Comparison of ENCODE assay signal across 18 mouse cellular contexts in genomic region chr10:70292014-70292413, GRCm38 (mm10). TPM values are rescaled to one million over a fixed set of nuclear protein-coding genes. Genes with fewer than 3 reads are reported as not detected.
A peak's percentile ranks its signal among the peaks of the same experiment; 100 is the strongest.
DNase-seq lines count a peak whose midpoint lies in the region; ATAC-seq and TF ChIP-seq lines count a peak whose summit lies in the region.
"Had no signal": no experiment of that assay in that cellular context is flagged by ENCODE, and none has a peak within 500 bp of the region (broad histone marks: within the 10 kb centered on the region; RNA-seq: fewer than 3 reads in every experiment).

No protein-coding gene starts in this region.

- no peak overlapping the region for H3K9ac ChIP-seq in hindbrain, embryonic 12.5 days
- H3K9ac ChIP-seq in ES-E14 (ENCODE audit: insufficient read depth, low read depth, low read length, poor library complexity, severe bottlenecking) = no peak overlapping the region
- 0 out of 2 replicates have a peak overlapping the region, but pooled peaks have one; percentile 11 for H3K9ac ChIP-seq in hindbrain, embryonic 14.5 days
- H3K9ac ChIP-seq in midbrain, embryonic 12.5 days (replicated peaks) = no peak overlapping the region
- H3K9ac ChIP-seq: embryonic facial prominence, embryonic 15.5 days; limb, embryonic 13.5 days had no signal

- no peak for ATAC-seq in hindbrain, embryonic 12.5 days (ENCODE audit: low FRiP score)
- ATAC-seq in hindbrain, embryonic 14.5 days (ENCODE audit: low FRiP score) = no peak
- ATAC-seq in midbrain, embryonic 12.5 days (ENCODE audit: low FRiP score, low read depth) = no peak
- ATAC-seq: forebrain, embryonic 16.5 days; intestine, embryonic 16.5 days had no signal

- no peak overlapping the region for H3K4me2 ChIP-seq in hindbrain, embryonic 12.5 days (replicated peaks)
- no peak overlapping the region for H3K4me2 ChIP-seq in hindbrain, embryonic 14.5 days (replicated peaks)
- H3K4me2 ChIP-seq in midbrain, embryonic 12.5 days (replicated peaks) = 0 out of 2 replicates have a peak overlapping the region, but pooled peaks have one; percentile 7
- H3K4me2 ChIP-seq: embryonic facial prominence, embryonic 15.5 days; limb, embryonic 13.5 days had no signal

- no peaks in the 10 kb centered on the region for H3K9me3 ChIP-seq in hindbrain, embryonic 12.5 days (replicated peaks)
- no peaks in the 10 kb centered on the region for H3K9me3 ChIP-seq in hindbrain, embryonic 10.5 days
- H3K9me3 ChIP-seq in ES-E14 (ENCODE audit: control insufficient read depth, insufficient read depth, low read depth, low read length) = no peaks in the 10 kb centered on the region
- H3K9me3 ChIP-seq in hindbrain, embryonic 14.5 days (ENCODE audit: control insufficient read depth, low read length) = no peaks in the 10 kb centered on the region
- no peaks in the 10 kb centered on the region for H3K9me3 ChIP-seq in midbrain, embryonic 12.5 days
- H3K9me3 ChIP-seq: embryonic facial prominence, embryonic 15.5 days; limb, embryonic 13.5 days had no signal

- TF ChIP-seq CTCF in layer of hippocampus, adult 2 months (conservative IDR thresholded peaks at IDR 0.05) = no peak

- 38% methylated on average over 7 of the region's 7 CpGs for WGBS in hindbrain, embryonic 12.5 days
- 26% methylated on average over 7 of the region's 7 CpGs for WGBS in hindbrain, embryonic 10.5 days
- WGBS in hindbrain, embryonic 14.5 days = 26% methylated on average over 7 of the region's 7 CpGs
- 29% methylated on average over 7 of the region's 7 CpGs for WGBS in midbrain, embryonic 12.5 days

- in situ Hi-C loops in ES-E14 (cut with MboI; ENCODE audit: low sequenced_read_pairs in 2 of 2, unreplicated experiment in 2 of 2) = loop anchor here (10.0 to 25.0 kb wide), 2 partner anchors 427 to 430 kb away; no protein-coding TSS in a partner anchor

- peak overlapping the region; percentile 25; the same call in 1 of the 2 replicates for H3K27ac ChIP-seq in hindbrain, embryonic 12.5 days
- H3K27ac ChIP-seq in hindbrain, embryonic 10.5 days = no peak overlapping the region
- H3K27ac ChIP-seq in ES-E14 (ENCODE audit: insufficient read depth, low read depth, low read length, poor library complexity, severe bottlenecking) = peak overlapping the region; percentile 55; the same call in 1 of the 2 replicates
- H3K27ac ChIP-seq in hindbrain, embryonic 14.5 days = no peak overlapping the region
- H3K27ac ChIP-seq in midbrain, embryonic 12.5 days (replicated peaks) = peak overlapping the region; percentile 63; the same call in 1 of the 2 replicates
- H3K27ac ChIP-seq in layer of hippocampus, adult 2 months = no peak overlapping the region
- H3K27ac ChIP-seq: embryonic facial prominence, embryonic 15.5 days; left cerebral cortex, adult 2 months; limb, embryonic 13.5 days had no signal

- H3K36me3 ChIP-seq in hindbrain, embryonic 12.5 days = no peaks in the 10 kb centered on the region
- no peaks in the 10 kb centered on the region for H3K36me3 ChIP-seq in hindbrain, embryonic 10.5 days
- H3K36me3 ChIP-seq in ES-E14 (ENCODE audit: control insufficient read depth, insufficient read depth, low read length, poor library complexity, severe bottlenecking) = no peaks in the 10 kb centered on the region
- H3K36me3 ChIP-seq in hindbrain, embryonic 14.5 days (replicated peaks; ENCODE audit: control insufficient read depth, insufficient read depth) = no peaks in the 10 kb centered on the region
- no peaks in the 10 kb centered on the region for H3K36me3 ChIP-seq in midbrain, embryonic 12.5 days
- H3K36me3 ChIP-seq: embryonic facial prominence, embryonic 15.5 days; limb, embryonic 13.5 days had no signal

- DNase-seq in hindbrain, embryonic 10.5 days (ENCODE audit: low spot score) = no peak
- DNase-seq in ES-E14 (ENCODE audit: low read depth, low spot score) = peak; percentile 72
- DNase-seq in hindbrain, embryonic 14.5 days (ENCODE audit: low spot score) = no peak
- DNase-seq in layer of hippocampus, adult 2 months (ENCODE audit: low spot score in 2 of 2) = no peak
- no peak for DNase-seq in kidney, adult 8-10 months
- no peak for DNase-seq in adrenal gland, adult 18-20 months (ENCODE audit: low spot score in 2 of 2)
- DNase-seq: adrenal gland, adult 2 months; B cell, adult 2 months; cerebellum, postnatal 14 days; kidney, postnatal 36 days; spleen, adult 18-20 months had no signal

- no peak overlapping the region for H3K4me3 ChIP-seq in hindbrain, embryonic 12.5 days
- H3K4me3 ChIP-seq in hindbrain, embryonic 10.5 days = no peak overlapping the region
- H3K4me3 ChIP-seq in ES-E14 (ENCODE audit: insufficient read depth in 1 of 2, low read depth in 1 of 2, low read length in 2 of 2, poor library complexity in 1 of 2, severe bottlenecking in 1 of 2) = no peak overlapping the region
- H3K4me3 ChIP-seq in hindbrain, embryonic 14.5 days (replicated peaks; ENCODE audit: low read length) = no peak overlapping the region
- no peak overlapping the region for H3K4me3 ChIP-seq in midbrain, embryonic 12.5 days
- no peak overlapping the region for H3K4me3 ChIP-seq in layer of hippocampus, adult 2 months
- H3K4me3 ChIP-seq: embryonic facial prominence, embryonic 15.5 days; left cerebral cortex, adult 2 months; limb, embryonic 13.5 days had no signal

- H3K27me3 ChIP-seq in hindbrain, embryonic 12.5 days = no peaks in the 10 kb centered on the region
- peaks cover 4% of the 10 kb centered on the region; the same call in 1 of the 2 replicates for H3K27me3 ChIP-seq in hindbrain, embryonic 10.5 days (ENCODE audit: insufficient read depth, poor library complexity, severe bottlenecking)
- H3K27me3 ChIP-seq in hindbrain, embryonic 14.5 days (ENCODE audit: control insufficient read depth, insufficient read depth, low read length) = no peaks in the 10 kb centered on the region
- no peaks in the 10 kb centered on the region for H3K27me3 ChIP-seq in midbrain, embryonic 12.5 days
- H3K27me3 ChIP-seq: embryonic facial prominence, embryonic 15.5 days; limb, embryonic 13.5 days had no signal

- peaks cover 27% of the 10 kb centered on the region for H3K4me1 ChIP-seq in hindbrain, embryonic 12.5 days
- H3K4me1 ChIP-seq in hindbrain, embryonic 10.5 days (replicated peaks) = peaks cover 32% of the 10 kb centered on the region
- peaks cover 11 to 25% of the 10 kb centered on the region in 2 experiments; a peak in 3 of 4 replicates for H3K4me1 ChIP-seq in ES-E14 (ENCODE audit: control insufficient read depth in 2 of 2, insufficient read depth in 2 of 2, low read length in 2 of 2, poor library complexity in 1 of 2)
- peaks cover 21% of the 10 kb centered on the region for H3K4me1 ChIP-seq in hindbrain, embryonic 14.5 days (replicated peaks; ENCODE audit: control insufficient read depth, insufficient read depth, low read length)
- H3K4me1 ChIP-seq in midbrain, embryonic 12.5 days = peaks cover 18% of the 10 kb centered on the region; the same call in 1 of the 2 replicates

TF ChIP-seq in ES-E14, 5 proteins besides CTCF, POLR2A, EP300 and RAD21:
- no peak for TF ChIP-seq CHD2 (IDR thresholded peaks at IDR 0.05; ENCODE audit: low read depth, low read length)
- TF ChIP-seq MAFK (IDR thresholded peaks at IDR 0.05; ENCODE audit: insufficient read depth, low read depth, low read length) = no peak
- TF ChIP-seq ZC3H11A (IDR thresholded peaks at IDR 0.05; ENCODE audit: borderline replicate concordance, low read depth, low read length) = no peak
- no peak for TF ChIP-seq ZNF384 (IDR thresholded peaks at IDR 0.05; ENCODE audit: low read depth, low read length)
- TF ChIP-seq HCFC1 (IDR thresholded peaks at IDR 0.05; ENCODE audit: borderline replicate concordance, insufficient read depth, low read length) = no peak
TF ChIP-seq in ES-E14: peak in this region for 0.

RNA-seq across cellular contexts. Expression of gene Slc16a9, which starts 47.1 kb away (rescaled TPM):
- 1.3 and 1.4 TPM in 2 replicates for polyA plus RNA-seq in hindbrain, embryonic 12.5 days (2016; fragmentation: Nextera tagmentation; extraction: Ambion mirVana)
- 0.40 and 0.58 TPM in 2 replicates for polyA plus RNA-seq in hindbrain, embryonic 10.5 days (2016; fragmentation: Nextera tagmentation; extraction: Ambion mirVana)
- 1.3 and 2.0 TPM in 2 replicates for total RNA-seq in ES-E14 (2012; rRNA removed)
- 1.8 and 2.6 TPM in 2 replicates for polyA plus RNA-seq in hindbrain, embryonic 14.5 days (2014; fragmentation: Nextera tagmentation; extraction: Ambion mirVana)
- 1.1 and 1.2 TPM in 2 replicates for polyA plus RNA-seq in midbrain, embryonic 12.5 days (2016; fragmentation: Nextera tagmentation; extraction: Ambion mirVana)
- total RNA-seq in layer of hippocampus, adult 2 months (2021) = 1 to 10 TPM; 1.8 to 3.1 TPM
- 1 to 10 TPM; 2.5 to 3.9 TPM for total RNA-seq in adrenal gland, adult 18-20 months (2021)

Comparison
In these comparisons a context has a peak if more than half of its experiments do, and no peak if none do; other contexts are left out.
1. H3K27ac ChIP-seq: peak in hindbrain, embryonic 12.5 days (single experiment), ES-E14 (single experiment) and midbrain, embryonic 12.5 days (single experiment); none in hindbrain, embryonic 10.5 days (single experiment), hindbrain, embryonic 14.5 days (single experiment) and layer of hippocampus, adult 2 months (single experiment).